8 mouse cellular contexts compared by ENCODE assay signal in genomic region chr3:127706445-127707088, GRCm38 (mm10).
A peak's percentile ranks its signal among the peaks of the same experiment; 100 is the strongest.
DNase-seq lines count a peak whose midpoint lies in the region; ATAC-seq and TF ChIP-seq lines count a peak whose summit lies in the region.

No protein-coding gene starts in this region.

- TF ChIP-seq CTCF in olfactory bulb, adult 2 months (IDR thresholded peaks at IDR 0.05; ENCODE audit: insufficient read depth, low read depth, low read length): no peak

- DNase-seq in lung, adult 18-20 months: no peak
- no peak for DNase-seq in limb, embryonic 10.5 days (ENCODE audit: low spot score)
- DNase-seq in layer of hippocampus, postnatal 36 days: no peak
- no peak for DNase-seq in thymus, postnatal 10 days (ENCODE audit: low spot score in 2 of 2)
- DNase-seq in adrenal gland, postnatal 14 days: no peak

- H3K36me3 ChIP-seq in lung, embryonic 15.5 days: no peaks in the 10 kb centered on the region
- no peaks in the 10 kb centered on the region for H3K36me3 ChIP-seq in forebrain, embryonic 15.5 days
- H3K36me3 ChIP-seq in limb, embryonic 10.5 days: no peaks in the 10 kb centered on the region

- H3K9ac ChIP-seq in lung, embryonic 15.5 days: no peak overlapping the region
- H3K9ac ChIP-seq in forebrain, embryonic 15.5 days (replicated peaks): peak overlapping the region; percentile 25

- H3K4me3 ChIP-seq in lung, embryonic 15.5 days: peak overlapping the region; percentile 7; the same call in 1 of the 2 replicates
- H3K4me3 ChIP-seq in forebrain, embryonic 15.5 days: peak overlapping the region; percentile 28; the same call in 1 of the 2 replicates
- H3K4me3 ChIP-seq in limb, embryonic 10.5 days: peak overlapping the region; percentile 43
- no peak overlapping the region for H3K4me3 ChIP-seq in olfactory bulb, adult 2 months (ENCODE audit: insufficient read depth, low read depth, low read length)

- no peak overlapping the region for H3K27ac ChIP-seq in lung, embryonic 15.5 days
- peak overlapping the region; percentile 80 for H3K27ac ChIP-seq in forebrain, embryonic 15.5 days (replicated peaks)
- H3K27ac ChIP-seq in limb, embryonic 10.5 days: no peak overlapping the region
- peak overlapping the region; percentile 56; the same call in 1 of the 2 replicates for H3K27ac ChIP-seq in olfactory bulb, adult 2 months (ENCODE audit: insufficient read depth, low read depth, low read length)

- ATAC-seq in lung, embryonic 15.5 days (ENCODE audit: borderline replicate concordance, extremely low read depth, low FRiP score, low TSS enrichment): no peak
- no peak for ATAC-seq in forebrain, embryonic 15.5 days (replicated peaks)

- peak overlapping the region; percentile 40 for H3K4me2 ChIP-seq in lung, embryonic 15.5 days
- peak overlapping the region; percentile 45 for H3K4me2 ChIP-seq in forebrain, embryonic 15.5 days (replicated peaks)

- no peaks in the 10 kb centered on the region for H3K27me3 ChIP-seq in lung, embryonic 15.5 days
- H3K27me3 ChIP-seq in forebrain, embryonic 15.5 days: peaks cover 9% of the 10 kb centered on the region; the same call in 1 of the 2 replicates
- peaks cover 32% of the 10 kb centered on the region for H3K27me3 ChIP-seq in limb, embryonic 10.5 days (ENCODE audit: low read depth, poor library complexity, severe bottlenecking)

- TF ChIP-seq POLR2A in olfactory bulb, adult 2 months (IDR thresholded peaks at IDR 0.05; ENCODE audit: insufficient read depth, low read depth, low read length): no peak

- WGBS in lung, embryonic 15.5 days: 63% methylated on average over 8 of the region's 8 CpGs
- 22% methylated on average over 8 of the region's 8 CpGs for WGBS in forebrain, embryonic 15.5 days
- WGBS in limb, embryonic 10.5 days: 78% methylated on average over 8 of the region's 8 CpGs
- WGBS in olfactory bulb, adult 2 months: 29% methylated on average over 8 of the region's 8 CpGs

- no peaks in the 10 kb centered on the region for H3K9me3 ChIP-seq in lung, embryonic 15.5 days
- H3K9me3 ChIP-seq in forebrain, embryonic 15.5 days: no peaks in the 10 kb centered on the region
- no peaks in the 10 kb centered on the region for H3K9me3 ChIP-seq in limb, embryonic 10.5 days (replicated peaks)

- peaks cover 7% of the 10 kb centered on the region; the same call in 1 of the 2 replicates for H3K4me1 ChIP-seq in lung, embryonic 15.5 days
- peaks cover 26% of the 10 kb centered on the region for H3K4me1 ChIP-seq in forebrain, embryonic 15.5 days
- peaks cover 11% of the 10 kb centered on the region for H3K4me1 ChIP-seq in limb, embryonic 10.5 days
- H3K4me1 ChIP-seq in olfactory bulb, adult 2 months (ENCODE audit: control insufficient read depth, insufficient read depth, low read length): peaks cover 9% of the 10 kb centered on the region

Comparison
In these comparisons a context has a peak if more than half of its experiments do, and no peak if none do; other contexts are left out.
1. H3K27ac ChIP-seq: peak in forebrain, embryonic 15.5 days (single experiment) and olfactory bulb, adult 2 months (single experiment); none in lung, embryonic 15.5 days (single experiment) and limb, embryonic 10.5 days (single experiment).